8 mouse cellular contexts compared by ENCODE assay signal in genomic region chr16:33056786-33057185, GRCm38 (mm10). TPM values are rescaled to one million over a fixed set of nuclear protein-coding genes. Genes with fewer than 3 reads are reported as not detected.
A peak's percentile ranks its signal among the peaks of the same experiment; 100 is the strongest.
DNase-seq lines count a peak whose midpoint lies in the region; ATAC-seq and TF ChIP-seq lines count a peak whose summit lies in the region.

No protein-coding gene starts in this region.

- H3K4me1 ChIP-seq in kidney, embryonic 14.5 days (ENCODE audit: control insufficient read depth, insufficient read depth, low read length): peaks cover 14% of the 10 kb centered on the region
- H3K4me1 ChIP-seq in G1E (ENCODE audit: insufficient read depth, low read depth, low read length): peaks cover 42% of the 10 kb centered on the region
- peaks cover 26% of the 10 kb centered on the region for H3K4me1 ChIP-seq in embryonic facial prominence, embryonic 13.5 days
- peaks cover 16% of the 10 kb centered on the region for H3K4me1 ChIP-seq in limb, embryonic 10.5 days
- H3K4me1 ChIP-seq in neural tube, embryonic 12.5 days: peaks cover 15% of the 10 kb centered on the region

- no peaks in the 10 kb centered on the region for H3K9me3 ChIP-seq in kidney, embryonic 14.5 days (ENCODE audit: control insufficient read depth, low read length)
- no peaks in the 10 kb centered on the region for H3K9me3 ChIP-seq in G1E (replicated peaks)
- no peaks in the 10 kb centered on the region for H3K9me3 ChIP-seq in embryonic facial prominence, embryonic 13.5 days
- no peaks in the 10 kb centered on the region for H3K9me3 ChIP-seq in limb, embryonic 10.5 days (replicated peaks)
- no peaks in the 10 kb centered on the region for H3K9me3 ChIP-seq in neural tube, embryonic 12.5 days

- H3K36me3 ChIP-seq in kidney, embryonic 14.5 days (ENCODE audit: control insufficient read depth, insufficient read depth, low read length): peaks cover 35% of the 10 kb centered on the region
- peaks cover 35% of the 10 kb centered on the region for H3K36me3 ChIP-seq in G1E (replicated peaks)
- peaks cover 31% of the 10 kb centered on the region for H3K36me3 ChIP-seq in embryonic facial prominence, embryonic 13.5 days
- peaks cover 37% of the 10 kb centered on the region for H3K36me3 ChIP-seq in limb, embryonic 10.5 days
- peaks cover 29% of the 10 kb centered on the region for H3K36me3 ChIP-seq in neural tube, embryonic 12.5 days

- intact Hi-C loops in left cerebral cortex, postnatal 4 days (cut with DNase I): no loop called here

- WGBS in kidney, embryonic 14.5 days: under 1% methylated on average over 24 of the region's 24 CpGs
- WGBS in embryonic facial prominence, embryonic 13.5 days: under 1% methylated on average over 24 of the region's 24 CpGs
- WGBS in limb, embryonic 10.5 days: under 1% methylated on average over 24 of the region's 24 CpGs
- under 1% methylated on average over 24 of the region's 24 CpGs for WGBS in neural tube, embryonic 12.5 days

- no peaks in the 10 kb centered on the region for H3K27me3 ChIP-seq in kidney, embryonic 14.5 days (ENCODE audit: control insufficient read depth, insufficient read depth, low read length)
- peaks cover 13% of the 10 kb centered on the region for H3K27me3 ChIP-seq in G1E (ENCODE audit: insufficient read depth, low read length)
- no peaks in the 10 kb centered on the region for H3K27me3 ChIP-seq in embryonic facial prominence, embryonic 13.5 days
- H3K27me3 ChIP-seq in limb, embryonic 10.5 days (ENCODE audit: low read depth, poor library complexity, severe bottlenecking): no peaks in the 10 kb centered on the region
- H3K27me3 ChIP-seq in neural tube, embryonic 12.5 days (replicated peaks): no peaks in the 10 kb centered on the region

- H3K27ac ChIP-seq in kidney, embryonic 14.5 days (ENCODE audit: low read depth, low read length): peak overlapping the region; percentile 83
- peak overlapping the region; percentile 94 for H3K27ac ChIP-seq in embryonic facial prominence, embryonic 13.5 days
- peak overlapping the region; percentile 94 for H3K27ac ChIP-seq in limb, embryonic 10.5 days
- H3K27ac ChIP-seq in neural tube, embryonic 12.5 days: peak overlapping the region; percentile 79

- peak overlapping the region; percentile 89 for H3K4me3 ChIP-seq in kidney, embryonic 14.5 days (ENCODE audit: low read length)
- H3K4me3 ChIP-seq in G1E (ENCODE audit: low read depth, low read length): peak overlapping the region; percentile 95
- peak overlapping the region; percentile 72 for H3K4me3 ChIP-seq in embryonic facial prominence, embryonic 13.5 days
- H3K4me3 ChIP-seq in limb, embryonic 10.5 days: peak overlapping the region; percentile 71
- peak overlapping the region; percentile 89 for H3K4me3 ChIP-seq in neural tube, embryonic 12.5 days

- DNase-seq in kidney, adult 11 months: no peak
- peak; percentile 18 for DNase-seq in G1E (ENCODE audit: low spot score)
- no peak for DNase-seq in limb, embryonic 10.5 days (ENCODE audit: low spot score)
- no peak for DNase-seq in left cerebral cortex, postnatal 4 days
- DNase-seq in ovary, postnatal 36 days (ENCODE audit: low spot score): no peak

- H3K9ac ChIP-seq in kidney, embryonic 14.5 days (ENCODE audit: low read depth, low read length): peak overlapping the region; percentile 91
- H3K9ac ChIP-seq in embryonic facial prominence, embryonic 13.5 days: peak overlapping the region; percentile 96
- H3K9ac ChIP-seq in neural tube, embryonic 12.5 days: peak overlapping the region; percentile 95

- TF ChIP-seq CTCF in G1E (IDR thresholded peaks at IDR 0.05; ENCODE audit: low read depth, low read length): no peak

- 0 out of 2 replicates have a peak, but pooled peaks have one; percentile 34 for ATAC-seq in kidney, embryonic 14.5 days (ENCODE audit: low FRiP score, low TSS enrichment)
- ATAC-seq in G1E (ENCODE audit: extremely low read depth, insufficient number of reproducible peaks, low FRiP score, poor library complexity, severe bottlenecking): peak; percentile 12; the same call in 1 of the 2 replicates
- ATAC-seq in embryonic facial prominence, embryonic 13.5 days (ENCODE audit: insufficient number of reproducible peaks, insufficient read depth, low FRiP score, low TSS enrichment, low read depth): 0 out of 2 replicates have a peak, but pooled peaks have one; percentile 35
- ATAC-seq in neural tube, embryonic 12.5 days (ENCODE audit: low FRiP score, low read depth): peak; percentile 44

- H3K4me2 ChIP-seq in kidney, embryonic 14.5 days (replicated peaks; ENCODE audit: low read depth, low read length): peak overlapping the region; percentile 67
- peak overlapping the region; percentile 72 for H3K4me2 ChIP-seq in embryonic facial prominence, embryonic 13.5 days
- peak overlapping the region; percentile 71 for H3K4me2 ChIP-seq in neural tube, embryonic 12.5 days (replicated peaks)

RNA-seq across cellular contexts. Expression of gene Rpl35a, which starts 0.5 kb away (rescaled TPM):
- 1,051 and 1,546 TPM in 2 replicates for polyA plus RNA-seq in kidney, embryonic 14.5 days (2014; fragmentation: Nextera tagmentation; extraction: Ambion mirVana)
- total RNA-seq in G1E (2014; fragmentation: Nextera tagmentation) (632 and 642 TPM in 2 replicates), G1E (2017) (1,492 and 1,659 TPM in 2 replicates)
- polyA plus RNA-seq in G1E (2012): 133 and 159 TPM in 2 replicates
- 1,031 and 1,064 TPM in 2 replicates for polyA plus RNA-seq in embryonic facial prominence, embryonic 13.5 days (2015; fragmentation: Nextera tagmentation; extraction: Ambion mirVana)
- polyA plus RNA-seq in limb, embryonic 10.5 days (2016; fragmentation: Nextera tagmentation; extraction: Ambion mirVana): 980 and 1,183 TPM in 2 replicates
- polyA plus RNA-seq in neural tube, embryonic 12.5 days (2016; fragmentation: Nextera tagmentation; extraction: Ambion mirVana): 643 and 651 TPM in 2 replicates
- 100 to 1,000 TPM; 300 to 327 TPM for total RNA-seq in left cerebral cortex, postnatal 4 days (2021)

RNA-seq across cellular contexts. Expression of gene Iqcg, which starts 0.8 kb away (rescaled TPM):
- 5.1 and 5.6 TPM in 2 replicates for polyA plus RNA-seq in kidney, embryonic 14.5 days (2014; fragmentation: Nextera tagmentation; extraction: Ambion mirVana)
- total RNA-seq in G1E (2014; fragmentation: Nextera tagmentation): 1.1 and 1.5 TPM in 2 replicates
- 0.98 and 1.5 TPM in 2 replicates for total RNA-seq in G1E (2017)
- polyA plus RNA-seq in G1E (2012): 2.1 and 2.6 TPM in 2 replicates
- polyA plus RNA-seq in embryonic facial prominence, embryonic 13.5 days (2015; fragmentation: Nextera tagmentation; extraction: Ambion mirVana): 2.1 and 4.0 TPM in 2 replicates
- polyA plus RNA-seq in limb, embryonic 10.5 days (2016; fragmentation: Nextera tagmentation; extraction: Ambion mirVana): 1.8 and 2.5 TPM in 2 replicates
- 3.9 and 4.5 TPM in 2 replicates for polyA plus RNA-seq in neural tube, embryonic 12.5 days (2016; fragmentation: Nextera tagmentation; extraction: Ambion mirVana)
- 1 to 10 TPM; 5.2 to 8.3 TPM for total RNA-seq in left cerebral cortex, postnatal 4 days (2021)

RNA-seq across cellular contexts. Expression of gene Lmln, which starts 5.5 kb away (rescaled TPM):
- 1.5 and 5.0 TPM in 2 replicates for polyA plus RNA-seq in kidney, embryonic 14.5 days (2014; fragmentation: Nextera tagmentation; extraction: Ambion mirVana)
- total RNA-seq in G1E (2014; fragmentation: Nextera tagmentation) (1.8 and 3.4 TPM in 2 replicates), G1E (2017) (3.1 and 3.2 TPM in 2 replicates)
- polyA plus RNA-seq in G1E (2012): 0.21 and 0.57 TPM in 2 replicates
- 1.4 and 3.9 TPM in 2 replicates for polyA plus RNA-seq in embryonic facial prominence, embryonic 13.5 days (2015; fragmentation: Nextera tagmentation; extraction: Ambion mirVana)
- 1.8 and 2.3 TPM in 2 replicates for polyA plus RNA-seq in limb, embryonic 10.5 days (2016; fragmentation: Nextera tagmentation; extraction: Ambion mirVana)
- 2.9 and 4.6 TPM in 2 replicates for polyA plus RNA-seq in neural tube, embryonic 12.5 days (2016; fragmentation: Nextera tagmentation; extraction: Ambion mirVana)
- 10 to 100 TPM; 16.2 to 17.1 TPM for total RNA-seq in left cerebral cortex, postnatal 4 days (2021)
